Mouse (Mus musculus) MEL (cell line): Measurements from ENCODE around the gene Tdpoz1.

Experiments
- CTCF ChIP-seq, 3 experiments: IDR thresholded peaks in 2 of 3; conservative IDR thresholded peaks in 1 of 3; 2 replicates each; pipeline ENCODE4 v1.5.1; 2011 to 2012; ENCODE audit warnings: low read length in 3 of 3, low read depth in 2 of 3, mild to moderate bottlenecking in 2 of 3, improper control_type of control experiment in 1 of 3, inconsistent platforms in 1 of 3, mixed read lengths in 1 of 3, moderate library complexity in 1 of 3; ENCODE audit not compliant: control insufficient read depth in 1 of 3, insufficient read depth in 1 of 3, poor library complexity in 1 of 3, severe bottlenecking in 1 of 3
- MAX ChIP-seq: IDR thresholded peaks from 2 replicates; pipeline ENCODE4 v1.6.1; 2011; ENCODE audit warnings: low read length, improper control_type of control experiment
- MYB ChIP-seq: IDR thresholded peaks from 2 replicates; pipeline ENCODE4 v1.6.1; 2011; ENCODE audit warnings: mild to moderate bottlenecking, low read depth, low read length, improper control_type of control experiment
- NRF1 ChIP-seq: IDR thresholded peaks from 2 replicates; pipeline ENCODE4 v1.6.1; 2014; ENCODE audit warnings: low read depth, mild to moderate bottlenecking, inconsistent platforms, low read length, improper control_type of control experiment, moderate library complexity; ENCODE audit not compliant: poor library complexity, insufficient read depth, severe bottlenecking
- SMC3 ChIP-seq: IDR thresholded peaks from 2 replicates; pipeline ENCODE4 v1.6.1; 2011; ENCODE audit warnings: low read depth, low read length, improper control_type of control experiment

DNA sequence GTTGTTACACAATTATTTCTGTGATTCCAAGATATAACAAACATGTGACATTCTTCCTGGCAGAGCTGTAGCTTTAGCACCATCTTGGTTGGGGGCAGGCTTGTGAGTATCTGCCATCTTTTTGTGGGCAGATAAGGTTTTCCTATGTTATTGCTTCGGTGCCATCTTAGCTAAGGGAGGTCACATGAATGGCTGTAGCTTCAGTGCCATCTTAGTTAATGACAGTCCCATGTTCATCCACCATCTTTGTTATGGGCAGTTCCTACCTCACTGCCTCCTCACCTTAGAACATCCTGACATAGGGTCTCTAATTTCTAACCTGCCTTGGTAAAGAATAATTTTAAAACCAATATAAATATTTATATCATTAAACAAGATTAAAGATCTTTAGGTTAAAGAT is 21.9 kb downstream of the Tdpoz1 start:
- TF ChIP-seq NRF1: no peak
- TF ChIP-seq MYB: no peak
- no peak for TF ChIP-seq MAX
- TF ChIP-seq CTCF (IDR thresholded peaks at IDR 0.05 in 2 of 3, conservative IDR thresholded peaks at IDR 0.05 in 1 of 3; ENCODE audit: control insufficient read depth in 1 of 3, insufficient read depth in 1 of 3, low read depth in 2 of 3, low read length in 3 of 3, poor library complexity in 1 of 3, severe bottlenecking in 1 of 3): no peak
- TF ChIP-seq SMC3: no peak
